Mouse (Mus musculus): ENCODE measurements at regions not wholly inside any gene's neighbourhood (a gene's known extent, or its start where the extent isn't known, plus 50 kb on each side); places are given as distances from the start of the nearest gene placed in this dataset.
"Not testable (repeated sequence)": the region's sequence is repeated elsewhere in the genome, so short reads cannot be mapped to it uniquely, and the experiment has no call there.

- not testable (repeated sequence) for H3K27me3 ChIP-seq (replicated peaks); H3K4me2 ChIP-seq; H3K27ac ChIP-seq; H3K9me3 ChIP-seq; H3K4me3 ChIP-seq; H3K36me3 ChIP-seq (replicated peaks); H3K4me1 ChIP-seq; H3K9ac ChIP-seq; ATAC-seq (replicated peaks)
- 93% methylated on average over 4 of the region's 4 CpGs for WGBS
These were observed 287.5 kb downstream of the Arl6ip6 start for GRCm38 (mm10) chr2:53479051-53479450.

- WGBS = 67% methylated on average over 1 of the region's 1 CpGs
- no peaks in the 10 kb centered on the region for H3K9me3 ChIP-seq
- no peak overlapping the region for H3K9ac ChIP-seq
- H3K27ac ChIP-seq = no peak overlapping the region
- ATAC-seq (replicated peaks) = no peak
- no peaks in the 10 kb centered on the region for H3K27me3 ChIP-seq (replicated peaks)
- no peaks in the 10 kb centered on the region for H3K4me1 ChIP-seq
- no peaks in the 10 kb centered on the region for H3K36me3 ChIP-seq (replicated peaks)
- no peak overlapping the region for H3K4me2 ChIP-seq
- no peak overlapping the region for H3K4me3 ChIP-seq
These were observed 296.8 kb downstream of the Arl6ip6 start for GRCm38 (mm10) chr2:53488301-53488700.

- Histone ChIP-seq H3K4me2 (no peak overlapping the region), H3K27ac (no peak overlapping the region), H3K27me3 (replicated peaks) (no peaks in the 10 kb centered on the region), H3K36me3 (replicated peaks) (no peaks in the 10 kb centered on the region), H3K4me1 (no peaks in the 10 kb centered on the region), H3K4me3 (no peak overlapping the region), H3K9ac (no peak overlapping the region), H3K9me3 (no peaks in the 10 kb centered on the region)
- whole genome bisulfite sequencing = 74% methylated on average over 4 of the region's 4 CpGs
- peak; percentile 62; the same call in 1 of the 2 replicates for ATAC-seq (replicated peaks)
These were observed 299.5 kb downstream of the Arl6ip6 start for GRCm38 (mm10) chr2:53490805-53491585.

GRCm38 (mm10) chr2:53492788-53493187, 301.3 kb downstream of the Arl6ip6 start:
- H3K4me3 ChIP-seq = no peak overlapping the region
- no peaks in the 10 kb centered on the region for H3K9me3 ChIP-seq
- no peak for ATAC-seq (replicated peaks)
- H3K4me2 ChIP-seq = no peak overlapping the region
- no peak overlapping the region for H3K9ac ChIP-seq
- H3K27me3 ChIP-seq (replicated peaks) = no peaks in the 10 kb centered on the region
- H3K36me3 ChIP-seq (replicated peaks) = no peaks in the 10 kb centered on the region
- H3K4me1 ChIP-seq = no peaks in the 10 kb centered on the region
- H3K27ac ChIP-seq = no peak overlapping the region
- WGBS = 85% methylated on average over 2 of the region's 2 CpGs

GRCm38 (mm10) chr2:53501657-53502274, 310.2 kb downstream of the Arl6ip6 start:
- Histone ChIP-seq H3K9me3 (no peaks in the 10 kb centered on the region), H3K9ac (no peak overlapping the region), H3K27ac (peak overlapping the region; percentile 37; the same call in 1 of the 2 replicates), H3K27me3 (replicated peaks) (no peaks in the 10 kb centered on the region), H3K36me3 (replicated peaks) (no peaks in the 10 kb centered on the region), H3K4me2 (peak overlapping the region; percentile 38), H3K4me1 (peaks cover 5% of the 10 kb centered on the region; the same call in 1 of the 2 replicates), H3K4me3 (peak overlapping the region; percentile 12; the same call in 1 of the 2 replicates)
- peak; percentile 94 for ATAC-seq (replicated peaks)
- 22% methylated on average over 14 of the region's 14 CpGs for WGBS

- no peaks in the 10 kb centered on the region for H3K27me3 ChIP-seq (replicated peaks)
- H3K4me1 ChIP-seq = peaks cover 5% of the 10 kb centered on the region; the same call in 1 of the 2 replicates
- no peak overlapping the region for H3K27ac ChIP-seq
- no peaks in the 10 kb centered on the region for H3K9me3 ChIP-seq
- peak; percentile 75 for ATAC-seq (replicated peaks)
- H3K4me2 ChIP-seq = no peak overlapping the region
- no peaks in the 10 kb centered on the region for H3K36me3 ChIP-seq (replicated peaks)
- no peak overlapping the region for H3K9ac ChIP-seq
- WGBS = 49% methylated on average over 4 of the region's 4 CpGs
- no peak overlapping the region for H3K4me3 ChIP-seq
These were observed 310.7 kb downstream of the Arl6ip6 start for GRCm38 (mm10) chr2:53502275-53502667.

- Histone ChIP-seq H3K4me2 (no peak overlapping the region), H3K9me3 (no peaks in the 10 kb centered on the region), H3K27ac (no peak overlapping the region), H3K4me3 (no peak overlapping the region), H3K4me1 (no peaks in the 10 kb centered on the region), H3K9ac (no peak overlapping the region), H3K36me3 (replicated peaks) (no peaks in the 10 kb centered on the region), H3K27me3 (replicated peaks) (no peaks in the 10 kb centered on the region)
- 94% methylated on average over 2 of the region's 2 CpGs for WGBS
- ATAC-seq (replicated peaks) = no peak
These were observed 350.6 kb downstream of the Arl6ip6 start for GRCm38 (mm10) chr2:53542097-53542496.

DNA sequence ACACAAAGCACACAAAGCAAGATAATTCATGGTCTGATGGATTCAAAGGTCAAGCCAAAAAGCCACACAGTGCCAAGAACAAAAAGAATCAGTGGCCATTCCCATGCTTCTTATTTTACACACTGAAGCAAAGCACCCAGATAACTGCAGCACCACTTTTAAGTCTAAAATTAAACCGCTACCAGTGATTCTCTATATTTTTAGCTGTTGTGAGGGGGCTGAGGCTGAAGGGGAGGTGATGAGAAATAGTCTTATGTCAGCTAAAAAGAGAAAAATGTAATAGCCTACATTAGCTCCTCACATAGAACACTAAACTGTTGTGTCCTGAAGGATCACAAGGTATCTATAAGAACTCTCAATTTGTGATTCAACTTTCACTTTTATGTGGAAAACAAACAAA, 382.5 kb downstream of the Arl6ip6 start:
- H3K9me3 ChIP-seq = no peaks in the 10 kb centered on the region
- no peak overlapping the region for H3K27ac ChIP-seq
- H3K36me3 ChIP-seq (replicated peaks) = no peaks in the 10 kb centered on the region
- no peak overlapping the region for H3K4me2 ChIP-seq
- H3K9ac ChIP-seq = no peak overlapping the region
- 65% methylated on average over 1 of the region's 1 CpGs for WGBS
- no peak overlapping the region for H3K4me3 ChIP-seq
- H3K27me3 ChIP-seq (replicated peaks) = no peaks in the 10 kb centered on the region
- H3K4me1 ChIP-seq = no peaks in the 10 kb centered on the region
- ATAC-seq (replicated peaks) = no peak

GRCm38 (mm10) chr2:53605829-53606228, 414.3 kb downstream of the Arl6ip6 start:
- WGBS = 85% methylated on average over 2 of the region's 2 CpGs
- no peak for ATAC-seq (replicated peaks)
- Histone ChIP-seq H3K27ac (no peak overlapping the region), H3K9ac (no peak overlapping the region), H3K27me3 (replicated peaks) (no peaks in the 10 kb centered on the region), H3K4me2 (no peak overlapping the region), H3K36me3 (replicated peaks) (no peaks in the 10 kb centered on the region), H3K4me1 (no peaks in the 10 kb centered on the region), H3K9me3 (no peaks in the 10 kb centered on the region), H3K4me3 (no peak overlapping the region)

DNA sequence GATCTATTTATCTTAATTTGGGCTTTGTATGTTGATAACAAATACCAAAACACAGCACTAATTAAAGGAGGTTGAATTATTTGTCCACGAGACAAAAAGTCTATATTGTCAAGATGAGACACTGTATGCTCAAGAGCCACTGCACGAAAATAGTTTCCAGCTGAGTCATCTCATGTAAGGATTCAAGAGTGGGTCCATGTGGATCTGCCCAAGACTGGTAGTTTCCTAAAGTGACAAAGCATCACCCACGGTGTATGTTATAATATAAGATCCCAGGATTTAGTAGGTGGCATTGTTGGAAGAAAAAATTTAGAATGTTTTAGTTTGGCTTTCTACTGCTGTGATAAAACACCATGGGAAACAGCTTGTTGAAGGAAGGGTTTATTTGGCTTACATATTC, 428.2 kb downstream of the Arl6ip6 start:
- Histone ChIP-seq H3K36me3 (replicated peaks) (no peaks in the 10 kb centered on the region), H3K4me1 (no peaks in the 10 kb centered on the region), H3K27me3 (replicated peaks) (no peaks in the 10 kb centered on the region), H3K27ac (no peak overlapping the region), H3K9ac (no peak overlapping the region), H3K4me3 (no peak overlapping the region), H3K9me3 (no peaks in the 10 kb centered on the region), H3K4me2 (no peak overlapping the region)
- no peak for ATAC-seq (replicated peaks)
- WGBS = 89% methylated on average over 3 of the region's 3 CpGs

GRCm38 (mm10) chr2:53632816-53633474, 441.4 kb downstream of the Arl6ip6 start:
- not testable (repeated sequence) for H3K4me2 ChIP-seq; H3K27me3 ChIP-seq (replicated peaks); H3K9me3 ChIP-seq; H3K27ac ChIP-seq; H3K4me1 ChIP-seq; ATAC-seq (replicated peaks); H3K36me3 ChIP-seq (replicated peaks); H3K4me3 ChIP-seq; H3K9ac ChIP-seq
- WGBS = 72% methylated on average over 19 of the region's 19 CpGs

GRCm38 (mm10) chr2:53668599-53669372, 416.6 kb downstream of the Rprm start:
- ATAC-seq (replicated peaks) = no peak
- no peaks in the 10 kb centered on the region for H3K4me1 ChIP-seq
- H3K27me3 ChIP-seq (replicated peaks) = no peaks in the 10 kb centered on the region
- no peaks in the 10 kb centered on the region for H3K36me3 ChIP-seq (replicated peaks)
- no peak overlapping the region for H3K4me3 ChIP-seq
- no peak overlapping the region for H3K27ac ChIP-seq
- H3K4me2 ChIP-seq = no peak overlapping the region
- WGBS = 74% methylated on average over 6 of the region's 6 CpGs
- H3K9me3 ChIP-seq = no peaks in the 10 kb centered on the region
- no peak overlapping the region for H3K9ac ChIP-seq

Measured in midbrain, embryonic 15.5 days (tissue).